Mouse (Mus musculus) megakaryocyte, embryonic 14.5 days (primary cell): ENCODE data around the gene Sh3gl2.

ENCODE experiments used
- FLI1 ChIP-seq: IDR thresholded peaks from 2 replicates; pipeline ENCODE4 v1.6.1; 2012; ENCODE audit warnings: low read length, inconsistent platforms, mixed read lengths
- GATA1 ChIP-seq: IDR thresholded peaks from 3 replicates; pipeline ENCODE4 v1.6.1; 2012; ENCODE audit warnings: mixed read lengths, low read length, inconsistent platforms, borderline replicate concordance

GRCm38 (mm10) chr4:85619261-85619660, 414.3 kb downstream of the Sh3gl2 start:
- no peak for TF ChIP-seq FLI1
- no peak for TF ChIP-seq GATA1
